Mouse (Mus musculus): Measurements from ENCODE around the gene Olfr314. TPM values are rescaled to one million over a fixed set of nuclear protein-coding genes. Genes with fewer than 3 reads are reported as not detected.
"Not testable (repeated sequence)": the region's sequence is repeated elsewhere in the genome, so short reads cannot be mapped to it uniquely, and the experiment has no call there.

Gene Olfr314
- polyA plus RNA-seq, 1 experiment from 2014 or later = not detected

- no peak overlapping the region for H3K27ac ChIP-seq (ENCODE audit: low read depth, low read length)
- H3K4me3 ChIP-seq (ENCODE audit: low read depth, low read length) = no peak overlapping the region
- no peaks in the 10 kb centered on the region for H3K4me1 ChIP-seq (ENCODE audit: control insufficient read depth, insufficient read depth, low read length)
- no peaks in the 10 kb centered on the region for H3K9me3 ChIP-seq (ENCODE audit: control insufficient read depth, low read length)
- WGBS = 3% methylated on average over 1 of the region's 1 CpGs
- H3K27me3 ChIP-seq (ENCODE audit: control insufficient read depth, insufficient read depth, low read length) = no peaks in the 10 kb centered on the region
- H3K4me2 ChIP-seq (ENCODE audit: low read depth, low read length) = no peak overlapping the region
- H3K9ac ChIP-seq (replicated peaks; ENCODE audit: low read depth, low read length) = no peak overlapping the region
- no peak for ATAC-seq (ENCODE audit: low read depth)
- H3K36me3 ChIP-seq (ENCODE audit: control insufficient read depth, insufficient read depth, low read length) = no peaks in the 10 kb centered on the region
Observed at GRCm38 (mm10) chr11:58812001-58812400, 29.2 kb downstream of the Olfr314 start.

GRCm38 (mm10) chr11:58814700-58815099, 31.9 kb downstream of the Olfr314 start, which contains the start of gene Olfr313:
Gene Olfr313 (plus strand): TSS chr11:58815000.
- H3K27me3 ChIP-seq (ENCODE audit: control insufficient read depth, insufficient read depth, low read length); H3K27ac ChIP-seq (ENCODE audit: low read depth, low read length); H3K9ac ChIP-seq (replicated peaks; ENCODE audit: low read depth, low read length); H3K4me1 ChIP-seq (ENCODE audit: control insufficient read depth, insufficient read depth, low read length); H3K9me3 ChIP-seq (ENCODE audit: control insufficient read depth, low read length); H3K4me3 ChIP-seq (ENCODE audit: low read depth, low read length); ATAC-seq (ENCODE audit: low read depth); H3K36me3 ChIP-seq (ENCODE audit: control insufficient read depth, insufficient read depth, low read length); H3K4me2 ChIP-seq (ENCODE audit: low read depth, low read length): not testable (repeated sequence)
- 70% methylated on average over 1 of the region's 1 CpGs for WGBS

- Histone ChIP-seq H3K36me3 (ENCODE audit: control insufficient read depth, insufficient read depth, low read length) (no peaks in the 10 kb centered on the region), H3K4me2 (ENCODE audit: low read depth, low read length) (no peak overlapping the region), H3K27me3 (ENCODE audit: control insufficient read depth, insufficient read depth, low read length) (no peaks in the 10 kb centered on the region), H3K27ac (ENCODE audit: low read depth, low read length) (no peak overlapping the region), H3K9ac (replicated peaks; ENCODE audit: low read depth, low read length) (no peak overlapping the region), H3K9me3 (ENCODE audit: control insufficient read depth, low read length) (no peaks in the 10 kb centered on the region), H3K4me3 (ENCODE audit: low read depth, low read length) (no peak overlapping the region), H3K4me1 (ENCODE audit: control insufficient read depth, insufficient read depth, low read length) (no peaks in the 10 kb centered on the region)
- 89% methylated on average over 1 of the region's 1 CpGs for WGBS
- no peak for ATAC-seq (ENCODE audit: low read depth)
Observed at GRCm38 (mm10) chr11:58815676-58816075, 32.9 kb downstream of the Olfr314 start.

- not testable (repeated sequence) for H3K9me3 ChIP-seq (ENCODE audit: control insufficient read depth, low read length); H3K27me3 ChIP-seq (ENCODE audit: control insufficient read depth, insufficient read depth, low read length); H3K9ac ChIP-seq (replicated peaks; ENCODE audit: low read depth, low read length); H3K36me3 ChIP-seq (ENCODE audit: control insufficient read depth, insufficient read depth, low read length); ATAC-seq (ENCODE audit: low read depth); H3K27ac ChIP-seq (ENCODE audit: low read depth, low read length); H3K4me2 ChIP-seq (ENCODE audit: low read depth, low read length); H3K4me3 ChIP-seq (ENCODE audit: low read depth, low read length); H3K4me1 ChIP-seq (ENCODE audit: control insufficient read depth, insufficient read depth, low read length)
Observed at GRCm38 (mm10) chr11:58828937-58829336, 46.2 kb downstream of the Olfr314 start, which contains the start of gene Olfr312. Gene Olfr312 (plus strand): TSS chr11:58829237.

GRCm38 (mm10) chr11:58829764-58830163, 47.0 kb downstream of the Olfr314 start:
- Histone ChIP-seq H3K4me1 (ENCODE audit: control insufficient read depth, insufficient read depth, low read length) (no peaks in the 10 kb centered on the region), H3K27me3 (ENCODE audit: control insufficient read depth, insufficient read depth, low read length) (no peaks in the 10 kb centered on the region), H3K27ac (ENCODE audit: low read depth, low read length) (no peak overlapping the region), H3K9ac (replicated peaks; ENCODE audit: low read depth, low read length) (no peak overlapping the region), H3K4me2 (ENCODE audit: low read depth, low read length) (no peak overlapping the region), H3K9me3 (ENCODE audit: control insufficient read depth, low read length) (no peaks in the 10 kb centered on the region), H3K4me3 (ENCODE audit: low read depth, low read length) (no peak overlapping the region), H3K36me3 (ENCODE audit: control insufficient read depth, insufficient read depth, low read length) (no peaks in the 10 kb centered on the region)
- no peak for ATAC-seq (ENCODE audit: low read depth)
- WGBS = 84% methylated on average over 3 of the region's 3 CpGs

GRCm38 (mm10) chr11:58832541-58832940, 49.8 kb downstream of the Olfr314 start:
- 91% methylated on average over 3 of the region's 3 CpGs for WGBS
- not testable (repeated sequence) for H3K36me3 ChIP-seq (ENCODE audit: control insufficient read depth, insufficient read depth, low read length); H3K4me3 ChIP-seq (ENCODE audit: low read depth, low read length); H3K4me2 ChIP-seq (ENCODE audit: low read depth, low read length); H3K27ac ChIP-seq (ENCODE audit: low read depth, low read length); H3K9ac ChIP-seq (replicated peaks; ENCODE audit: low read depth, low read length); H3K4me1 ChIP-seq (ENCODE audit: control insufficient read depth, insufficient read depth, low read length); H3K9me3 ChIP-seq (ENCODE audit: control insufficient read depth, low read length); ATAC-seq (ENCODE audit: low read depth); H3K27me3 ChIP-seq (ENCODE audit: control insufficient read depth, insufficient read depth, low read length)

Other genes with a start within 250 kb of the Olfr314 start
- gene Olfr330, start 248.1 kb upstream of the Olfr314 start, polyA plus RNA-seq (2014; fragmentation: Nextera tagmentation; extraction: Ambion mirVana) = 0.39 TPM in 1 of 2 replicates, not detected in the other
- gene Olfr329-ps, start 236.5 kb upstream of the Olfr314 start, polyA plus RNA-seq (2014; fragmentation: Nextera tagmentation; extraction: Ambion mirVana) = 0.08 and 0.16 TPM in 2 replicates
- 0.12 and 0.18 TPM in 2 replicates for gene Olfr328, start 227.3 kb upstream of the Olfr314 start, polyA plus RNA-seq (2014; fragmentation: Nextera tagmentation; extraction: Ambion mirVana)
- gene Olfr224, start 212.4 kb upstream of the Olfr314 start, polyA plus RNA-seq (2014; fragmentation: Nextera tagmentation; extraction: Ambion mirVana) = 0.13 TPM in 1 of 2 replicates, not detected in the other
- not detected in 2 replicates for gene Olfr325, start 205.2 kb upstream of the Olfr314 start, polyA plus RNA-seq (2014; fragmentation: Nextera tagmentation; extraction: Ambion mirVana)
- 0.15 and 0.42 TPM in 2 replicates for gene Olfr324, start 187.8 kb upstream of the Olfr314 start, polyA plus RNA-seq (2014; fragmentation: Nextera tagmentation; extraction: Ambion mirVana)
- gene 2210407C18Rik, start 166.9 kb upstream of the Olfr314 start, polyA plus RNA-seq (2014; fragmentation: Nextera tagmentation; extraction: Ambion mirVana) = not detected in 2 replicates
- gene Olfr323, start 152.5 kb upstream of the Olfr314 start, polyA plus RNA-seq (2014; fragmentation: Nextera tagmentation; extraction: Ambion mirVana) = not detected in 2 replicates
- gene Trim58, start 142.5 kb upstream of the Olfr314 start, polyA plus RNA-seq (2014; fragmentation: Nextera tagmentation; extraction: Ambion mirVana) = 0.15 and 0.21 TPM in 2 replicates
- not detected in 2 replicates for gene Olfr322, start 124.2 kb upstream of the Olfr314 start, polyA plus RNA-seq (2014; fragmentation: Nextera tagmentation; extraction: Ambion mirVana)
- not detected in 2 replicates for gene Olfr320, start 101.9 kb upstream of the Olfr314 start, polyA plus RNA-seq (2014; fragmentation: Nextera tagmentation; extraction: Ambion mirVana)
- gene Olfr319, start 83.8 kb upstream of the Olfr314 start, polyA plus RNA-seq (2014; fragmentation: Nextera tagmentation; extraction: Ambion mirVana) = not detected in 2 replicates
- gene Olfr318, start 58.9 kb upstream of the Olfr314 start, polyA plus RNA-seq (2014; fragmentation: Nextera tagmentation; extraction: Ambion mirVana) = not detected in 2 replicates
- gene Olfr317, start 43.7 kb upstream of the Olfr314 start, polyA plus RNA-seq (2014; fragmentation: Nextera tagmentation; extraction: Ambion mirVana) = 0.48 and 0.63 TPM in 2 replicates
- gene Olfr316, start 30.2 kb upstream of the Olfr314 start, polyA plus RNA-seq (2014; fragmentation: Nextera tagmentation; extraction: Ambion mirVana) = not detected in 2 replicates
- not detected in 2 replicates for gene Olfr315, start 9.8 kb upstream of the Olfr314 start, polyA plus RNA-seq (2014; fragmentation: Nextera tagmentation; extraction: Ambion mirVana)
- 6.9 and 13.2 TPM in 2 replicates for gene Fam183b, start 19.0 kb downstream of the Olfr314 start, polyA plus RNA-seq (2014; fragmentation: Nextera tagmentation; extraction: Ambion mirVana)
- gene Olfr313, start 32.0 kb downstream of the Olfr314 start, polyA plus RNA-seq (2014; fragmentation: Nextera tagmentation; extraction: Ambion mirVana) = not detected in 2 replicates
- gene Olfr312, start 46.3 kb downstream of the Olfr314 start, polyA plus RNA-seq (2014; fragmentation: Nextera tagmentation; extraction: Ambion mirVana) = not detected in 2 replicates
- not detected in 2 replicates for gene Olfr311, start 56.3 kb downstream of the Olfr314 start, polyA plus RNA-seq (2014; fragmentation: Nextera tagmentation; extraction: Ambion mirVana)
- gene Gm12258, start 64.2 kb downstream of the Olfr314 start, polyA plus RNA-seq (2014; fragmentation: Nextera tagmentation; extraction: Ambion mirVana) = 28.5 and 30.4 TPM in 2 replicates
- gene 2810021J22Rik, start 84.3 kb downstream of the Olfr314 start, polyA plus RNA-seq (2014; fragmentation: Nextera tagmentation; extraction: Ambion mirVana) = 12.3 and 14.8 TPM in 2 replicates
- 10.2 and 10.6 TPM in 2 replicates for gene Zfp39, start 121.3 kb downstream of the Olfr314 start, polyA plus RNA-seq (2014; fragmentation: Nextera tagmentation; extraction: Ambion mirVana)
- gene Btnl10, start 135.0 kb downstream of the Olfr314 start, polyA plus RNA-seq (2014; fragmentation: Nextera tagmentation; extraction: Ambion mirVana) = not detected in 2 replicates
- gene Rnf187, start 156.0 kb downstream of the Olfr314 start, polyA plus RNA-seq (2014; fragmentation: Nextera tagmentation; extraction: Ambion mirVana) = 661 and 689 TPM in 2 replicates
- 115 and 117 TPM in 2 replicates for gene Hist3h2ba, start 166.0 kb downstream of the Olfr314 start, polyA plus RNA-seq (2014; fragmentation: Nextera tagmentation; extraction: Ambion mirVana)
- gene Hist3h2a, start 171.7 kb downstream of the Olfr314 start, polyA plus RNA-seq (2014; fragmentation: Nextera tagmentation; extraction: Ambion mirVana) = 80.7 and 98.2 TPM in 2 replicates
- gene Trim17, start 171.7 kb downstream of the Olfr314 start, polyA plus RNA-seq (2014; fragmentation: Nextera tagmentation; extraction: Ambion mirVana) = 0.80 and 1.5 TPM in 2 replicates
- 20.4 TPM in 2 replicates for gene Trim11, start 195.1 kb downstream of the Olfr314 start, polyA plus RNA-seq (2014; fragmentation: Nextera tagmentation; extraction: Ambion mirVana)

All from neural tube, embryonic 14.5 days (tissue).